Comparison of ENCODE assay signal across 8 mouse cellular contexts in the genomic region with DNA sequence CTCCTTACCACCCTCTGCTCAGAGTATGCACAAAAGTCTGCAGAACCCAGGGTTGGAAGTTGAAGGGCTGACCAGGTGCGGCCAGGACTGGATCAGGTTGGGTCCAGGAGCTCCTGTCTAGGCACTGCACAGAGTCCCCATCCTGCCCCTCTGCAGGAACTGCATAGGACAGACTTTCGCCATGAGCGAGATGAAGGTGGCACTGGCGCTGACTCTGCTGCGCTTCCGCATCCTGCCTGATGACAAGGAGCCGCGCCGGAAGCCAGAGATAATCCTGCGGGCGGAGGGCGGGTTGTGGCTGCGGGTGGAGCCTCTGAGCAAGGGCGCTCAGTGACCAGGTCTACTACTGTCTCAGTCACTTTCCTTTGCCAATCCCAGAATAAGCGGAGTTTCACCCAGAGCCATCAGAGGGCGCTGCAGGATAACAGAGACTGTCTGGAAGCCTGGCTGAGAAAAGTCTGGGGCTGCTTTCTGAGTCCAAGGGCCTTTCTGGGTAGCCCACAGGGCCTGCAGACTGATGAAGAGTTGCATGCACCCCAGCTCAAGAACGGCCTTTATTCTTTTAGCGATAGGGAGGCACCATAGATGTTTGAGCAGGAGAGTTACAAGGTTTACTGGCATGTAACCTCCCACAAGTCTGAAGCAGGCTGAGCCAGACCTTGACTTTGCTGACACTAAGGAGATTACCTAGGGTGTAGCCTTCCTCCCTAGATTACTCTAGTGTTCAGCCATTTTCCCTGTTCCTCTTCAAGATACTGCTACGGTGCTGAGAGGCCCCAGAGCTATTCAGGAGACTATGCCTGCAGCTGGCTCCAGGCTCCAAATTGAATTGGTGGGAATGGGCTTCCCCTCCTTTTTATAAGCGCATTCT. TPM values are rescaled to one million over a fixed set of nuclear protein-coding genes. Genes with fewer than 3 reads are reported as not detected.
DNase-seq lines count a peak whose midpoint lies in the region; ATAC-seq lines count a peak whose summit lies in the region.

No protein-coding gene starts in this region.

- WGBS in embryonic facial prominence, embryonic 13.5 days = 15% methylated on average over 20 of the region's 20 CpGs
- 11% methylated on average over 20 of the region's 20 CpGs for WGBS in heart, embryonic 10.5 days
- 14% methylated on average over 20 of the region's 20 CpGs for WGBS in kidney, embryonic 14.5 days
- 19% methylated on average over 20 of the region's 20 CpGs for WGBS in limb, embryonic 13.5 days
- 10% methylated on average over 20 of the region's 20 CpGs for WGBS in midbrain, embryonic 15.5 days

- 0 out of 2 replicates have a peak overlapping the region, but pooled peaks have one; percentile 40 for H3K9ac ChIP-seq in embryonic facial prominence, embryonic 13.5 days
- no peak overlapping the region for H3K9ac ChIP-seq in kidney, embryonic 14.5 days (ENCODE audit: low read depth, low read length)
- peak overlapping the region; percentile 8; the same call in 1 of the 2 replicates for H3K9ac ChIP-seq in limb, embryonic 13.5 days
- H3K9ac ChIP-seq in midbrain, embryonic 15.5 days = peak overlapping the region; percentile 44

- peak overlapping the region; percentile 27 for H3K4me3 ChIP-seq in embryonic facial prominence, embryonic 13.5 days
- H3K4me3 ChIP-seq in heart, embryonic 10.5 days = peak overlapping the region; percentile 51
- peak overlapping the region; percentile 23 for H3K4me3 ChIP-seq in kidney, embryonic 14.5 days (ENCODE audit: low read length)
- 0 out of 2 replicates have a peak overlapping the region, but pooled peaks have one; percentile 7 for H3K4me3 ChIP-seq in limb, embryonic 13.5 days
- peak overlapping the region; percentile 44 for H3K4me3 ChIP-seq in midbrain, embryonic 15.5 days

- ATAC-seq in embryonic facial prominence, embryonic 13.5 days (ENCODE audit: insufficient number of reproducible peaks, insufficient read depth, low FRiP score, low TSS enrichment, low read depth) = peak; percentile 37; the same call in 1 of the 2 replicates
- peak; percentile 79; the same call in 1 of the 2 replicates for ATAC-seq in kidney, embryonic 14.5 days (ENCODE audit: low FRiP score, low TSS enrichment)
- no peak; the same call in 1 of the 2 replicates for ATAC-seq in limb, embryonic 13.5 days (ENCODE audit: low FRiP score, low read depth)
- peak; percentile 96 for ATAC-seq in midbrain, embryonic 15.5 days (replicated peaks)

- H3K4me1 ChIP-seq in embryonic facial prominence, embryonic 13.5 days = peaks cover 4% of the 10 kb centered on the region; the same call in 1 of the 2 replicates
- peaks cover 9% of the 10 kb centered on the region for H3K4me1 ChIP-seq in heart, embryonic 10.5 days
- no peaks in the 10 kb centered on the region for H3K4me1 ChIP-seq in kidney, embryonic 14.5 days (ENCODE audit: control insufficient read depth, insufficient read depth, low read length)
- no peaks in the 10 kb centered on the region for H3K4me1 ChIP-seq in limb, embryonic 13.5 days
- H3K4me1 ChIP-seq in midbrain, embryonic 15.5 days = peaks cover 11% of the 10 kb centered on the region

- peak overlapping the region; percentile 52 for H3K4me2 ChIP-seq in embryonic facial prominence, embryonic 13.5 days
- H3K4me2 ChIP-seq in kidney, embryonic 14.5 days (replicated peaks; ENCODE audit: low read depth, low read length) = peak overlapping the region; percentile 41
- H3K4me2 ChIP-seq in limb, embryonic 13.5 days (replicated peaks) = peak overlapping the region; percentile 50
- H3K4me2 ChIP-seq in midbrain, embryonic 15.5 days = peak overlapping the region; percentile 69

- DNase-seq in CD4-positive helper T cell, adult 2 months (ENCODE audit: low read depth, low spot score) = peak; percentile 83
- DNase-seq in adrenal gland, postnatal 4 days (ENCODE audit: low spot score in 2 of 2) = peak; percentile 52 to 80
- peak; percentile 89 for DNase-seq in heart, embryonic 10.5 days (ENCODE audit: low spot score)
- peak; percentile 48 to 61 for DNase-seq in spleen, postnatal 36 days (ENCODE audit: low spot score in 2 of 2)

- no peaks in the 10 kb centered on the region for H3K9me3 ChIP-seq in embryonic facial prominence, embryonic 13.5 days
- H3K9me3 ChIP-seq in heart, embryonic 10.5 days = no peaks in the 10 kb centered on the region
- no peaks in the 10 kb centered on the region for H3K9me3 ChIP-seq in kidney, embryonic 14.5 days (ENCODE audit: control insufficient read depth, low read length)
- no peaks in the 10 kb centered on the region for H3K9me3 ChIP-seq in limb, embryonic 13.5 days
- H3K9me3 ChIP-seq in midbrain, embryonic 15.5 days = no peaks in the 10 kb centered on the region

- no peak overlapping the region for H3K27ac ChIP-seq in embryonic facial prominence, embryonic 13.5 days
- 0 out of 2 replicates have a peak overlapping the region, but pooled peaks have one; percentile 37 for H3K27ac ChIP-seq in heart, embryonic 10.5 days
- H3K27ac ChIP-seq in kidney, embryonic 14.5 days (ENCODE audit: low read depth, low read length) = no peak overlapping the region
- no peak overlapping the region for H3K27ac ChIP-seq in limb, embryonic 13.5 days
- H3K27ac ChIP-seq in midbrain, embryonic 15.5 days = peak overlapping the region; percentile 56; the same call in 1 of the 2 replicates

- H3K36me3 ChIP-seq in embryonic facial prominence, embryonic 13.5 days = no peaks in the 10 kb centered on the region
- 0 out of 2 replicates have a peak, but pooled peaks cover 2% of the 10 kb centered on the region for H3K36me3 ChIP-seq in heart, embryonic 10.5 days
- H3K36me3 ChIP-seq in kidney, embryonic 14.5 days (ENCODE audit: control insufficient read depth, insufficient read depth, low read length) = no peaks in the 10 kb centered on the region
- H3K36me3 ChIP-seq in limb, embryonic 13.5 days = peaks cover 3% of the 10 kb centered on the region; the same call in 1 of the 2 replicates
- H3K36me3 ChIP-seq in midbrain, embryonic 15.5 days (replicated peaks) = no peaks in the 10 kb centered on the region

- no peaks in the 10 kb centered on the region for H3K27me3 ChIP-seq in embryonic facial prominence, embryonic 13.5 days
- H3K27me3 ChIP-seq in heart, embryonic 10.5 days (ENCODE audit: insufficient read depth, poor library complexity, severe bottlenecking) = no peaks in the 10 kb centered on the region
- H3K27me3 ChIP-seq in kidney, embryonic 14.5 days (ENCODE audit: control insufficient read depth, insufficient read depth, low read length) = no peaks in the 10 kb centered on the region
- H3K27me3 ChIP-seq in limb, embryonic 13.5 days = no peaks in the 10 kb centered on the region
- no peaks in the 10 kb centered on the region for H3K27me3 ChIP-seq in midbrain, embryonic 15.5 days (replicated peaks)

RNA-seq across cellular contexts. Expression of a gene that starts 14.8 kb away (rescaled TPM):
- total RNA-seq in adrenal gland, postnatal 4 days (2021) = 10 to 100 TPM; 26.0 to 27.6 TPM
- polyA plus RNA-seq in embryonic facial prominence, embryonic 13.5 days (2015; fragmentation: Nextera tagmentation; extraction: Ambion mirVana) = 20.5 and 23.0 TPM in 2 replicates
- 15.8 and 18.3 TPM in 2 replicates for polyA plus RNA-seq in heart, embryonic 10.5 days (2016; fragmentation: Nextera tagmentation; extraction: Ambion mirVana)
- 15.3 and 15.9 TPM in 2 replicates for polyA plus RNA-seq in kidney, embryonic 14.5 days (2014; fragmentation: Nextera tagmentation; extraction: Ambion mirVana)
- 23.9 and 27.2 TPM in 2 replicates for polyA plus RNA-seq in limb, embryonic 13.5 days (2015; fragmentation: Nextera tagmentation; extraction: Ambion mirVana)
- polyA plus RNA-seq in midbrain, embryonic 15.5 days (2015; fragmentation: Nextera tagmentation; extraction: Ambion mirVana) = 14.7 and 19.8 TPM in 2 replicates

RNA-seq across cellular contexts. Expression of a gene that starts 45.3 kb away (rescaled TPM):
- 10 to 100 TPM in 1 of 2 experiments, 1 to 10 TPM in 1; 9.8 to 12.7 TPM for total RNA-seq in adrenal gland, postnatal 4 days (2021)
- polyA plus RNA-seq in embryonic facial prominence, embryonic 13.5 days (2015; fragmentation: Nextera tagmentation; extraction: Ambion mirVana) = 18.4 and 20.3 TPM in 2 replicates
- 4.1 and 4.9 TPM in 2 replicates for polyA plus RNA-seq in heart, embryonic 10.5 days (2016; fragmentation: Nextera tagmentation; extraction: Ambion mirVana)
- polyA plus RNA-seq in kidney, embryonic 14.5 days (2014; fragmentation: Nextera tagmentation; extraction: Ambion mirVana) = 6.9 and 7.3 TPM in 2 replicates
- 16.3 and 17.7 TPM in 2 replicates for polyA plus RNA-seq in limb, embryonic 13.5 days (2015; fragmentation: Nextera tagmentation; extraction: Ambion mirVana)
- 13.5 and 16.1 TPM in 2 replicates for polyA plus RNA-seq in midbrain, embryonic 15.5 days (2015; fragmentation: Nextera tagmentation; extraction: Ambion mirVana)

Comparison
In these comparisons a context has a peak if more than half of its experiments do, and no peak if none do; other contexts are left out.
1. H3K27ac ChIP-seq: peak in heart, embryonic 10.5 days (single experiment) and midbrain, embryonic 15.5 days (single experiment); none in embryonic facial prominence, embryonic 13.5 days (single experiment), kidney, embryonic 14.5 days (single experiment) and limb, embryonic 13.5 days (single experiment).
2. Peak in every context shown above with its lines, with median percentiles within 50 percentile points of each other: DNase-seq, H3K4me2 ChIP-seq and H3K4me3 ChIP-seq.